8 mouse cellular contexts compared by ENCODE assay signal in the genomic region with DNA sequence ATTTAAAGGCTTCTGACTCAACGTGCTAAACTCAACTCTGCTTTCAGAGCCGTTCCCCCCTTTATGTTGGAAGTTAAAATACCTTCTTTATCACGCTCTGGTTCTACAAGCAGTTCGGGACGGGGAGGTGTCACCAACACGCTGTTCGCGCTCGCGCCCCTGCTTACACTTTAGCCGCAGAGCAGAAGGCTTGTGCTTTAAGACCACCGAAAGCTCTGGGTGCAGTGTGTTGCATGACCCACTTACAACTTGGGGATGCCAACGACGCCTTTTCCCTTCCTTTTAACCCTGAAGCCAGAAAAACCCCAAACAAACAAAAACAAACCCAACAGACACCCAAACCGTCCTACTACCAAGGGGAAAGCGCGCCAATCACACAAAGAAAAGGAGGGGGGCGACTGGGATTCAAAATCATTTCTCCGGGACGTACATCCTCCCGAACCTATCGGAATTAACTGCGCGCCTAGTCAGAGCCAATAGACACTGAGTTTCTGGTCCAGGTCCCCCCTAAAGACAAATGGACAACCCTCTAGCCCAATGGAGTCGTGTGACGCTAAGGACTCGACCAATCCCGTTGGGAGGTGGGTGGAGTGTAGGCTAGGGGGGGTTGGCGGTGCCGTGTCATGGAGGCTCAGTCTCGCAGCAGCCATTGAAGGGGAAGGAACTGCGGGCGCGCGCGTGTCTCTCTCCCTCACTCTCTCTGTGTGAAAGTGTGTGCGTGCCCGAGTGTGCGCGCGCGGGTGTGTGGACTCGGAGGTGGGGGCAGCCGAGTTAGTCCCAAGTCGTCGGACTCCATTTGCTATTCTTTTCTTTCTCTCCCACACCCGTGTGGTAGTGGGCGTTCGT. TPM values are rescaled to one million over a fixed set of nuclear protein-coding genes. Genes with fewer than 3 reads are reported as not detected.
A peak's percentile ranks its signal among the peaks of the same experiment; 100 is the strongest.
DNase-seq lines count a peak whose midpoint lies in the region; ATAC-seq and TF ChIP-seq lines count a peak whose summit lies in the region.

A gene (plus strand): TSS at position 589 of the 846 bp plus-strand sequence.

- peak within 1 kb of the TSS; percentile 83 for H3K4me3 ChIP-seq in heart, embryonic 10.5 days
- peak within 1 kb of the TSS; percentile 93 for H3K4me3 ChIP-seq in kidney, embryonic 16.5 days (ENCODE audit: low read length)
- peak within 1 kb of the TSS; percentile 91 for H3K4me3 ChIP-seq in liver, adult 2 months (ENCODE audit: insufficient read depth, low read depth, low read length)
- peak within 1 kb of the TSS; percentile 74 for H3K4me3 ChIP-seq in myocyte

- H3K79me2 ChIP-seq in liver, adult 2 months (ENCODE audit: control insufficient read depth, insufficient read depth, low read length), result peaks cover 4% of the 10 kb centered on the region; the same call in 1 of the 2 replicates
- peaks cover 45% of the 10 kb centered on the region for H3K79me2 ChIP-seq in myocyte (ENCODE audit: control insufficient read depth, insufficient read depth)

- H3K4me1 ChIP-seq in heart, embryonic 10.5 days, result peaks cover 15% of the 10 kb centered on the region
- H3K4me1 ChIP-seq in kidney, embryonic 16.5 days (ENCODE audit: insufficient read depth, low read length), result peaks cover 17% of the 10 kb centered on the region
- peaks cover 2% of the 10 kb centered on the region for H3K4me1 ChIP-seq in liver, adult 2 months (ENCODE audit: control insufficient read depth, insufficient read depth, low read length)

- peak within 1 kb of the TSS; percentile 81 for H3K4me2 ChIP-seq in kidney, embryonic 16.5 days (replicated peaks; ENCODE audit: low read depth, low read length)
- peak within 1 kb of the TSS; percentile 87 for H3K4me2 ChIP-seq in myocyte (ENCODE audit: low read depth)

- no peaks in the 10 kb centered on the region for H3K9me3 ChIP-seq in heart, embryonic 10.5 days
- no peaks in the 10 kb centered on the region for H3K9me3 ChIP-seq in kidney, embryonic 16.5 days (ENCODE audit: low read length)

- H3ac ChIP-seq in myocyte (ENCODE audit: control insufficient read depth, insufficient read length), result peak within 1 kb of the TSS; percentile 100

- under 1% methylated on average over 49 of the region's 49 CpGs for WGBS in heart, embryonic 10.5 days
- WGBS in kidney, embryonic 16.5 days, result under 1% methylated on average over 49 of the region's 49 CpGs
- under 1% methylated on average over 49 of the region's 49 CpGs for WGBS in liver, adult 2 months

- peak within 1 kb of the TSS; percentile 95 for H3K9ac ChIP-seq in kidney, embryonic 16.5 days (replicated peaks; ENCODE audit: low read length)
- H3K9ac ChIP-seq in liver, adult 2 months (ENCODE audit: low read depth, low read length), result peak within 1 kb of the TSS; percentile 89

- no peaks in the 10 kb centered on the region for H3K27me3 ChIP-seq in heart, embryonic 10.5 days (ENCODE audit: insufficient read depth, poor library complexity, severe bottlenecking)
- no peaks in the 10 kb centered on the region for H3K27me3 ChIP-seq in kidney, embryonic 16.5 days (ENCODE audit: insufficient read depth, low read length)
- H3K27me3 ChIP-seq in liver, adult 2 months (ENCODE audit: control insufficient read depth, insufficient read depth, low read length), result no peaks in the 10 kb centered on the region
- H3K27me3 ChIP-seq in myocyte (ENCODE audit: control insufficient read depth, insufficient read depth, insufficient read length), result no peaks in the 10 kb centered on the region
- H3K27me3 ChIP-seq in splenic B cell, adult 2 months (ENCODE audit: control insufficient read depth, insufficient read depth, low read length, poor library complexity, severe bottlenecking), result no peaks in the 10 kb centered on the region

- peak within 1 kb of the TSS; percentile 96 for H3K27ac ChIP-seq in heart, embryonic 10.5 days
- H3K27ac ChIP-seq in kidney, embryonic 16.5 days (ENCODE audit: low read length), result peak within 1 kb of the TSS; percentile 88
- peak within 1 kb of the TSS; percentile 35 for H3K27ac ChIP-seq in liver, adult 2 months (replicated peaks; ENCODE audit: insufficient read depth, low read depth, low read length)

- H3K36me3 ChIP-seq in heart, embryonic 10.5 days, result peaks cover 10% of the 10 kb centered on the region
- H3K36me3 ChIP-seq in kidney, embryonic 16.5 days (ENCODE audit: insufficient read depth, low read length), result peaks cover 6% of the 10 kb centered on the region
- no peaks in the 10 kb centered on the region for H3K36me3 ChIP-seq in liver, adult 2 months (ENCODE audit: control insufficient read depth, insufficient read depth, low read length)
- H3K36me3 ChIP-seq in myocyte (ENCODE audit: control insufficient read depth, insufficient read depth), result no peaks in the 10 kb centered on the region
- no peaks in the 10 kb centered on the region for H3K36me3 ChIP-seq in splenic B cell, adult 2 months (ENCODE audit: control insufficient read depth, insufficient read depth, low read length, poor library complexity, severe bottlenecking)

- ATAC-seq in erythroblast, adult 5-6 weeks (replicated peaks; ENCODE audit: low FRiP score, poor library complexity, severe bottlenecking), result peak; percentile 94
- ATAC-seq in kidney, embryonic 16.5 days (ENCODE audit: low FRiP score, low TSS enrichment), result peak; percentile 100

- peak; percentile 97 to 98 for DNase-seq in B cell, adult 2 months
- peak; percentile 100 for DNase-seq in brain, adult 2 months (ENCODE audit: low read depth, low spot score)
- DNase-seq in heart, embryonic 10.5 days (ENCODE audit: low spot score), result peak; percentile 99
- DNase-seq in liver, adult 2 months (ENCODE audit: extremely low read depth, low read depth, low spot score), result peak; percentile 96
- peak; percentile 99 for DNase-seq in splenic B cell, adult 2 months (ENCODE audit: low read depth, low spot score)

- TF ChIP-seq CTCF in liver, adult 2 months (IDR thresholded peaks at IDR 0.05; ENCODE audit: low read depth, low read length), result no peak

- TF ChIP-seq POLR2A in liver, adult 2 months (IDR thresholded peaks at IDR 0.05; ENCODE audit: extremely low read depth, insufficient read depth, low read length), result peak; percentile 91
- TF ChIP-seq POLR2A in myocyte (IDR thresholded peaks at IDR 0.05; ENCODE audit: insufficient read length, low read depth), result peak; percentile 98

TF ChIP-seq in myocyte, 11 proteins besides CTCF, POLR2A, EP300 and RAD21:
- TF ChIP-seq SRF (IDR thresholded peaks at IDR 0.05; ENCODE audit: control insufficient read depth, insufficient read length, low read depth) (peak; percentile 53), MYOG (IDR thresholded peaks at IDR 0.05; ENCODE audit: control insufficient read depth in 1 of 3, insufficient read depth in 1 of 3, insufficient read length in 2 of 3, low read depth in 2 of 3) (no peak), MYOD1 (IDR thresholded peaks at IDR 0.05; ENCODE audit: control insufficient read depth in 1 of 3, insufficient read length in 2 of 3, low read depth in 2 of 3) (peak in 1 of 3 experiments; percentile 16), REST (IDR thresholded peaks at IDR 0.05; ENCODE audit: insufficient read depth, insufficient read length) (peak; percentile 77), E2F4 (IDR thresholded peaks at IDR 0.05; ENCODE audit: insufficient read depth) (peak; percentile 89), USF1 (IDR thresholded peaks at IDR 0.05; ENCODE audit: low read depth) (no peak), TCF3 (IDR thresholded peaks at IDR 0.05; ENCODE audit: insufficient read length, low read depth) (no peak), POLR2AphosphoS2 (IDR thresholded peaks at IDR 0.05; ENCODE audit: insufficient read length, low read depth) (peak; percentile 95)
TF ChIP-seq in myocyte: peak in this region for 5.

RNA-seq across cellular contexts. Expression of the gene that starts here (rescaled TPM):
- 37.6 and 46.3 TPM in 2 replicates for total RNA-seq in erythroblast, adult 5-6 weeks (2015; ENCODE audit: low replicate concordance)
- total RNA-seq in erythroblast, adult 5-6 weeks (2017; ENCODE audit: low replicate concordance), result 212 and 278 TPM in 2 replicates
- polyA plus RNA-seq in heart, embryonic 10.5 days (2016; fragmentation: Nextera tagmentation; extraction: Ambion mirVana), result 209 and 212 TPM in 2 replicates
- polyA plus RNA-seq in kidney, embryonic 16.5 days (2015; fragmentation: Nextera tagmentation; extraction: Ambion mirVana), result 206 and 252 TPM in 2 replicates
- 8.5 and 11.7 TPM in 2 replicates for total RNA-seq in liver, adult 2 months (2014; rRNA removed)
- polyA plus RNA-seq in liver, adult 2 months (2012; rRNA removed), result 3.7 and 3.8 TPM in 2 replicates
- 48.5 TPM for polyA plus RNA-seq in myocyte (2012; fragmentation: generic; extraction: Trizol)

Comparison
In these comparisons a context has a peak if more than half of its experiments do, and no peak if none do; other contexts are left out.
1. Peak in every context shown above with its lines: DNase-seq, ATAC-seq, H3K4me3 ChIP-seq and H3K27ac ChIP-seq.
2. RNA of the gene that starts here (polyA plus RNA-seq): 209 to 212 TPM in heart, embryonic 10.5 days, 206 to 252 TPM in kidney, embryonic 16.5 days and 48.5 TPM in myocyte (single experiment); 3.7 to 3.8 TPM in liver, adult 2 months; every median in the first group is over 10 times any median in the second.
3. H3K27ac ChIP-seq: peak in every context shown above with its lines; median percentile 96 in heart, embryonic 10.5 days; 88 in kidney, embryonic 16.5 days; 35 in liver, adult 2 months.